Mouse (Mus musculus): Measurements from ENCODE around the gene Lrfn1.
"Not testable (repeated sequence)": the region's sequence is repeated elsewhere in the genome, so short reads cannot be mapped to it uniquely, and the experiment has no call there.

Lrfn1 gene

DNA sequence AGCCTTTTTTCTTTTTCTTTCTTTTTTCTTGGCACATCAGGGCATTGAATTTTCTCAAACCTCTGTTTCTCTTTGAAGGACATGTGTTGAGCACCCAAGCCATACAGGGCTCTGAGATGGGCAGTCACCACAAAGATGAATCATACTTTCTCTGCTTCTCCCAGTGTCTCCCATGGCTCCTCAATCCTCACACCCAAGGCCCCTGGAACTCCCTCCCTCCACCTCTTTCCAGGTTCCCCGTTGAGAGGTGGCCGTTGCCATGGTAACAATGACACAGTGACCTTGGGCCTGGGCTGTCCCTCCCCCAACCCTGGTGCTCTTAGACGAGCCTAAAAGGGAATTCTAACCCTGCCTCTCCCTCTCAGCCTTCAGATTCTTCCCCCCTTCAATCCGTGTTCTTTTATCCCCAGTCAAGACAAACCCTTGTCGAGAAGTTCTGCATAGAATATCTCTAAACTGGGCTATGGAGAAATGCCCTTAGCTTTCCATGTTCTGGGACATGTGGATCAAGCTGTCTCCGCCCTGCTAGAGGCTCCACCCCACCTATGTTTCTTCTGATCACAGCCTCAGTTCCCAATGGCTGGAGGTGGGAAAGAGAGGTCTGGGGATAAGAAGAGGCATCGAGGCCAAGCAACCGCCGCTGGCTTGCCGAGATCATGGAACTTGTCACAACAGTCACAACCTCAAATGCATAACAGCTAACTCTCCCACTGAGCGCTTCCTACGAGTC is 4.5 kb upstream of the Lrfn1 start:
- no peak for DNase-seq (ENCODE audit: low spot score)

DNA sequence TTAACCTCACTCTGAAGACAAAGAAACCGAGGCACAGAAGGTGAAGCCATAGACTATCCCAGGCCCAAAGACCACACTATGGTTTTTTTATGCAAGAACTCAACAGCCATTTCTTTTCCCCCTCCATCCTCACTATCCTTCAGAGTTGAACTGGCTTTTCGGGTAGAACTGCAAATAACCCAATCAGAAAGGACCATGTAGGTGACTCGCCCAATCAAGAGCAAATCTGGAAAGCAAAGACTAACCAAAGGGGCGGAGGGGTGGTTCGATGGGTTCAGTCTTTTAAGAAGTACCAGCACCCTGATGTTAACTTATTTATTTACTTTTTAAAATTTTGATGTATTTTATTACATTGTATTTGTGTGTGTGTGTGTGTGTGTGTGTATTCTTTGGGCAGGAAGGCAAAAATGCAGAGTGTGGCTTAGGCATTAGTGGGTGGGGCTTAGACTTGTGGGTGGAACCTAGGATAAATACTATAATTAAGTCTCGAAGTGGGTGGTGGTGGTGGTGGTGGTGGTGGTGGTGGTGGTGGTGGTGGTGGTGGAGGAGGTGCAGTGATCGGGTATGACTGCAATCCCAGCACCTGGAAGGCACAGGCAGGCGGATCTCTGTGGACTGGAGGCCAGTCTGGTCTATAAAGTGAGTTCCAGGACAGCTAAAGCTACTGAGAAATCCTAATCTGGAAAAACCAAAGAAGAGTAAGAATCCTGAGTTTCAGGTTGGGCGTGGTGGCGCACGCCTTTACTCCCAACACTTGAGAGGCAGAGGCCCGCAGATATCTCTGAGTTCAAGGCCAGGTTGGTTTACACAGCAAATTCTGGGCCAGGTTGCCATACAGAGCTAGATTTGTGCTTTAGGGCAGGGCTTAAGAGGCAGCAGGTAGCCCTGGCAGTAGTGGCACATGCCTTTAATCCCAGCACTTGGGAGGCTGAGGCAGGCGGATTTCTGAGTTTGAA is 3.6 kb upstream of the Lrfn1 start:
- DNase-seq (ENCODE audit: low spot score), result no peak

DNA sequence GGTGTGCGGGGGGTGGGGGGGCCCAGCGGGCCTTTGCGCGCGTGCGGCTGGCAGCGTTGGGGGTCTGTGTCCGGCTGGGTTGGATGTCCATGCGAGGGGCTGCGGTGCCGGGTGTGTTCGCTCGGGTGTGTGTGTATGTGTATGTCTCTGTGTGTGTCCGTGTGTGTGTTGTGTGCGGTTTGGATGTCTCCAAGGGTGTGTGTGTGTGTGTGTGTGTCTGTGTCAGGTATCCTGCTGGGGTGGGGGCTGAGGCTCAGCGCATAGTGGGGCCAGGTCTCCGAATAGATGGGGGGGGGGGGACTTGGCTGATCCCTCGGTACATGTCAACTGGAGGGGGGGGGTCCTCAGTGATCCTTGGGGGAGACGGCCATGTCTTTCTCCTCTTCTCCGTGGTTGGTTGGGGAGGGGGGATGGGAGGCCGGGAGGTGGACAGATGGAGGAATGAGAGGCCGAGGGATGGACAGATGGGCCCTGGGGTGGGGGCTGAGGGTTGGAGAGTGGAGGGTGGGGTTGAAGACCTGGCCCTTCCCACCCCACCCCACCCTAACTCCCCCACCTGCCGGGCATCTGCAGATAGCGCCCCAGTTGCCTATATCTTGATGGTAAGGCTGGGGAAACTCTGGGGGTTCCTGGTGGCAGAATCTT is 703 bp downstream of the Lrfn1 start:
- no peak for DNase-seq (ENCODE audit: low spot score)

DNA sequence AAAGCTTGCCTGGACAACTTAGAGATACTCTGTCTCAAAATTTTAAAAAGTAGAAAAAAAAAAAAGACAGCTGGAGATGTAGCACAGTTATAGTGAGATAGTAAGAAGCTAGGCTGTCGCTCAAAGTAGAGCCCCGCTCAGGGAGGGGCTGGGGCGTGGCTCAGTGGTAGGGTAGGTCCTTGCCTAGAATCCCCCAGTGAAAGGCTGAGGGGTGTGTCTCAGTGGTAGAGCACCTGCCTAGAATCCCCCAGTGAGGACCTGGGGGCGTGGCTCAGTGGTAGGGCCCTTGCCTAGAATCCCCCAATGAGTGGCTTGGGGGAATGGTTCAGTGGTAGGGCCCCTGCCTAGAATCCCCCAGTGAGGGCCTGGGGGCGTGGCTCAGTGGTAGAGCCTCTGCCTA is 8.6 kb downstream of the Lrfn1 start:
- no peak for DNase-seq (ENCODE audit: low spot score)

DNA sequence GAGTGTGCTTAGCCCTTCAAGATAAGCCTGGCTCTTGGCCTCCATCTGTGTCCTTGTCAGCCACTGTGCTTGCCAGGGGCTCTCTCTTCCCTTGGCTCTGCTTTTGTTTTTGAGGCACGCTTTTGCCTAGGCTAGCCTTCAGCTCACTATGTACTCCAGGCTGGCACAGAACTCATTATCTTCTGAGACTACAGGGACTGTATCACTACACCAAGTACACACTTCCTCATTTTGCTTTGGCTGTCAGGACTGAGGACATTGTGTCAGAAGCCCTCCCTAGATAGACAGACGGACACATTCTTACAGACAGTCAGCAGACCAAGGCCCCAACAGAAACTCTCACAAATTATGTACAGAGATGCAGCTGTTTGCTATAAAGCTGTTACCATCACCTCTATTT is 11.0 kb downstream of the Lrfn1 start:
- no peak for DNase-seq (ENCODE audit: low spot score)

DNA sequence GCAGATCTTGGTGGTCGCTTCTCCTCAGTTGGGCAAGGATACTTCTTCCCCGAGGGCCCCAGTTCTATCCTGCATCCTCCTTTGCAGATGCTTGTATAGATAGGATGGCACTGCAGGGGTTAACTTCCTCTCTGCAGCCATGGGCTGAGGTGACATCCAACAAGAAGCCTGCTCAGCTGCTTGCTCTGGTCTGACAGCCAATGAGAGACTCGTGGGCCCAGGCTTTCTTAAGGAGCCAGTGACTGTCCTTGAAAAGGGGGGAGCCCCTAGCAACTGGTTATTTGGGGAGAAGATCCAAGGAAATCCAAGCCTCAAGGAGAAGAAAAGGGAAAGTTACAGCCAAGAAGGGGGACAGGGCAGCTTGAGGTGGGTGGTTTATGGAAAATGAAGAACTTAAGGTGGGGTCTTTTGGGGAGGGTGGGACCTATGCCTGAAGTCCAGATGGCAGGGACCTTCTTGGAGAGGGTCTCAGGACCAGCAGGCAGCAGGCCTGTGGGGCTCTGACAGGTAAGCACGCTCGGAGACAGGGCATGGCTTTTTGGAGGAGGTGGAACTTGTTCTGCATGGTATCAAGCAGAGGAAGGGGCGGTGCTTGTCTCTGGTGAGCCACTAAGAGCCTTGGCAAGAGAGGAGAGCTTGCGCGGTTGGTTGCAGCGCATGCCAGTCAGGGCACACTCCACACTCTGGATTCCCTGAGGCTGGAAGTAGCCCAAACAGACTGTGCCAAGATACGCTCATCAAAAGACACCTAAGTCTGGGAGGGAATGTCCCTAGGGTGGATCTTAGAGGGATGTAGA is 12.8 kb downstream of the Lrfn1 start:
- DNase-seq (ENCODE audit: low spot score), result no peak

DNA sequence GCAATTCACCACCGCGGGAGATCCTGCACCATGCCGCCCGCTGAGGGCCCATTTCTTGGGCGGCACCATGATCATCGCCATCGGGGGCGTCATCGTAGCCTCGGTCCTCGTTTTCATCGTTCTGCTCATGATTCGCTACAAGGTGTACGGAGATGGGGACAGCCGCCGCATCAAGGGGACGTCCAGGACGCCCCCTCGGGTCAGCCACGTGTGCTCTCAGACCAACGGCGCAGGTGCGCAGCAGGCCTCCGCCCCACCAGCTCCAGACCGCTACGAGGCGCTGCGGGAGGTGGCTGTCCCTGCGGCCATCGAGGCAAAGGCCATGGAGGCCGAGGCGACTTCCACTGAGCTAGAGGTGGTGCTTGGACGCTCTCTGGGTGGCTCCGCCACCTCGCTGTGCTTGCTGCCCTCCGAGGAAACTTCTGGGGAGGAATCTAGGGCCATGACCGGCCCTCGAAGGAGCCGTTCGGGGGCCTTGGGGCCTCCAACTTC is 15.0 kb downstream of the Lrfn1 start:
- DNase-seq (ENCODE audit: low spot score), result no peak

DNA sequence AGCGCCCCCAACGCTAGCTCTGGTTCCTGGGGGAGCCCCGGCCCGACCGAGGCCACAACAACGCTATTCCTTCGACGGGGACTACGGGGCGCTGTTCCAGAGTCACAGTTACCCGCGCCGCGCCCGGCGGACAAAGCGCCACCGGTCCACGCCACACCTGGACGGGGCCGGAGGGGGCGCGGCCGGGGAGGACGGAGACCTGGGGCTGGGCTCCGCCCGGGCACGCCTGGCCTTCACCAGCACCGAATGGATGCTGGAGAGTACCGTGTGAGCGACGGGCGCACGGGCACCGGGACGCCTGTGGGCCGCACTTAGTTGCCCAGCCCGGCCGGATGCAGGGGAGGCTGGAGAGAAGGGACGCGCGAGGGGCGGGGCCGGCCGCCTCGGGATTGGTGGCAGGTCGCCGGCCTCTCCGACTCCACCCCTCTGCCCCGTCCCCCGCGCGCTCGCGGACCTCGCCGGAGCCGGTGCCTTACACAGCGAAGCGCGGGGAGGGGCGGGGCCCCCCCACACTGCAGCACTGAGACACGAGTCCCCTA is 15.5 kb downstream of the Lrfn1 start:
- no peak for DNase-seq (ENCODE audit: low spot score)

DNA sequence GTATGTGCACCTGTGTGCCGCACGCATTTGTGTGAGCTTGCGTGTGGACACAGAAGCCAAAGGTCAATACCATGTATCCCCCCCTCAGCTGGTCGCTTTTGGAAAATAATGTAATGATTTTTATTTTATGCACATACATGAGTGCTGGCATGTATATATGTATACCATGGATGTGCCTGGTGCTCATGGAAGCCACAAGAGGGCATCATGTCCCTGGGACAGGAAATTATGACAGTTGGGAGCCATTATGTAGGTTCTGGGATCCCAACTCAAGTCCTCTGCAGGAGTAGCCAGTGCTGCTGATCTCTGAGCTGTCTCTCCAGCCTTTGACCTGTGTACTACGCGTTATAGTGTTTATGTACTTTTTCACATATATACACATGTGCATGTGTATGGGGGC is 24.4 kb downstream of the Lrfn1 start:
- DNase-seq (ENCODE audit: low spot score), result no peak

DNA sequence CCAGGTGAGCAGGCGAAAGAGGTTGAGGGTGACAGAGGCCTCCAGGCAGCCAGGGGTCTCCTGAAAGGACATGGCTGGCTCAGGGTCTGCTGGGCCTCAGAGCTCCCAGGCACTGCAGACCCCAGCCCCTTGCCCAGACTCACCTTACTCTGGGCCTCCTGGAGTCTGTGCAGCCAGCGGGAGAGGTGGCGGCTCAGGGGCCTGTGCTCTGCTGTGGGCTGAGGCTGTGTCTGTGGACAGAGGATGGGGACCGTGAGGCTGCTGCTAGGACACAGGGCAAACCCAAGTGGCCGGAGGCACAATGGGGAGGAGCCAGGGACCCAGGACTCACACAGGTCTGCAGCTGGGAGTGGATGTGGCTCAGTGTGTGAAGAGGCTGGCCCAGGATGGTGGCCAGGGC is 25.6 kb downstream of the Lrfn1 start:
- no peak for DNase-seq (ENCODE audit: low spot score)

DNA sequence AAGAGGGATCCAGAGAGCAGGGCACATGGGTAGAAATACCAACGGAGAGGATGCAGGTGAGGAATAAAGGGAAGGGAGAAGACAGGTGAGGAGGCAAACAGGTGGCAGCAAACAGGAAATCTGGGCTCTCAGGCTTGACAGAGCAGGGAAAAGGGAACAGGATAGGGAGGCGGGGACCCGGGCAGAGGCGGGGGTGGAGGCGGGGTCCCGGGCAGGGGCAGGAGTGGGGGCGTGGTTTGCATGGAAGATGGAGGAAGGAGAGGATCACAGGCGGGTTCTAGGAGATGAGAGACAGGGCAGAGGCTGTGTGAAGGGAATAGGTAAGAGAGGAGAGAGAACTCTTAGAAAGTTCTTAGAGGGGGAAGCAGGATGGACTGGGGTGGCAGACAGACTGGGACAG is 27.1 kb downstream of the Lrfn1 start:
- DNase-seq (ENCODE audit: low spot score), result no peak

DNA sequence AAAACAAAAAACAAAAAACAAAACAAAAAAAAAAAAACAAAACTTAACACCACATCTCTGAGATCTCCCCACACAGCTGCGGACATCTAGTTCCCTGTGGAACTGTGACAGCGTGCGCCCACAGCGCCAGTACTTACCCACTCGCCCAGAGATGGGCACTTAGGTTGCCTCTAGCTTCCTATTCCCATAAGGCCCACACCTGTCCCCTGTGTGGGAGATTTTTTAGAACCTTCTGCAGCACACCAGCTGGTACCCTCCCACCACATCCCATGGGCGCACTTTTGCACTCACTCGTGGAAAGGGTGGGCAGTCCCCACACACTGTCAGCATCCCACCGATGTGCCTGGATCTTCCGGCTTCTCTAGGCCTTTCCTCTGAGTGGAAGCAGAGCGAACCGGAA is 31.1 kb downstream of the Lrfn1 start:
- DNase-seq (ENCODE audit: low spot score), result no peak

DNA sequence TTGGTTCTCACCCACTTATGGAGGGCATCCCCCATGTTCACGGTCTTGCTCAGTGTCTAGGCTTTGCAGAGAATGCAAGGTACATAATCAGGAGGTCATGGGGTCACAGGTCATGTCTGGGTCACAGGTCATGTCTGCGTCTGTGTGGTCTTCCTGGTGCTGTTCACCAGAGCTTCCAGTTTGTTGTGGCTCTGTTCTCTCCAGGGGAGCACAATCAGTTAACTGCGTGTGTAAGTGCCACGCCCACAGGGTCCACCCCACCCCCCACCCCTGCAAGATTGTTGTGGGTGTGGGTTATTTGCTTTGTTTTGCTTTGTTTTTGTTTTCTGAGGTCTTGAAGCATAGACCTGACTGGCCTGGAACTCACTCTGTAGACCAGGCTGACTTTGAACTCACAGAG is 32.4 kb downstream of the Lrfn1 start:
- DNase-seq (ENCODE audit: low spot score), result no peak

DNA sequence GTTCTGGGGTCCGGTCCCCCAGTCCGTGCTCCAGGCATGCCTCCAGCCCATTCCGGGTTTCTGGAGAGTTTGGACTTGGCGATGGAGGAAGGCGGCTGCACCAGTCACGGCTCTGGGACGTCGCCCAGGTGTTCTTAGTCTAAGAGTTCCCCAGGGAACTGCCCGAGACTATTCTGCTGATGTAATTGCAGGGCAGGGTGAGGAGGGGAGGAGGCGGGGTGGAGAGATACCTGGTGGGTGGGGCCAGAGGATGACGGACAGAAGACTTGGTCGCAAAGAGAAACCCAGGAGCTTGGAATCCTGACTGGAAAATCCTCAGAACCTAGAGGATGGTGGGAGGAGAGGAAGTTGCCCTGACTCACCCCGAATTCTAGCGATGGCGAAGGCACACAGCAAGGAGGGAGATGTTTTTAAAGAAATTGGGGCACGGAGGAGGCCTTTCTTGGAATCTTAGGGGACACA is 36.3 kb downstream of the Lrfn1 start:
- no peak for DNase-seq (ENCODE audit: low spot score)

DNA sequence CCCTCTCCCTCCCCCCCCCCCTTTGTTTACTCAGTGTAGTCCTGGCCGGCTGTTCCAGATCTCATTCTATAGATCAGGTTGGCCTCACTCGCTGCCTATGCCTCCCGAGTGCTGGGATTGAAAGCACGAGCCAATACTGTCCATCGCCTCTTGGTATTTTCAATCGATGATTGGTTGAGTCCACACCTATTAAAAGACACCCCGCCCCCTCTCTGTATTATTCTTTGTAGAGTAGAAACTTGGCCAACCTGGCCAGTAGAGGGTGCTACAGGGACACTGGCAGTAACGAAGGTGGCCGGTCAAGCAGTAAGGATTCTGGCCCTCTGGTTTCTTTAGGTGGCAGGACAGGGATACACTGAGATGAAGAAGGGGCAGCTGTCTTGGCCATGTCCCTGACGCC is 38.6 kb downstream of the Lrfn1 start:
- DNase-seq (ENCODE audit: low spot score), result peak; percentile 41

DNA sequence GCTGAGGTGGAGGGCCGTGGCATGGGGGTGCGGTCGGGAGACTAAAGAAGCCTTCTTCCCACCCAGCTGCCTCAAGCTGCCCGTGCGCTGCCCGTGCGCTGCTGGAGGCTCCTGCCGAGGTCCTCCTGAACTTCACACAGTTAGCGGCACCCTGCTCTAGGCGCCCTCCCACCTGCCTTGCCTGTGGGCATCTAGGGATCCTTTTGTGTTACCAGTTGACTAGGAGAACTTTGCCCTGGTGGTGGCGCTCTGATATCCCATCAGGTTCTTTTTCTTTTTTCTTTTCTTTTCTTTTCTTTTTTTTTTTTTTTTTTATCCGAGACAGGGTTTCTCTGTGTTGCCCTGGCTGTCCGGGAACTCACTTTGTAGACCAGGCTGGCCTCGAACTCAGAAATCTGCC is 39.1 kb downstream of the Lrfn1 start:
- peak; percentile 2 for DNase-seq (ENCODE audit: low spot score)

DNA sequence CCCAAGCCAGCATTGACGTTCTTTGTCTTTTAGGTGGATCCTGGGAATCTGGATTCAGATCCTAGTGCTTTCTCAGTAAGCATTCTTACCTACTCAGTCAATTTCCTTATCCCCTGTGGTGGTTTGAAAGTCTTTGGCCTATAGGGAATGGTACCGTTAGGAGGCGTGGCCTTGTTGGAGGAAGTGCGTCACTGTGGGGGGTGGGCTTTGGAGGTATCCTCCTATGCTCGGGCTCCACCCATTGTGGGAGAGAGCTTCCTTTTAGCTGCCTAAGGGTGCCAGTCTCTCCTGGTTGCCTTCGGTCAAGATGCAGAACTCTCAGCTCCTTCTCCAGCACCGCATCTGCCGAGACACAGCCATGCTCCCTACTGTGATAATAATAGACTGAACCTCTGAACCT is 40.5 kb downstream of the Lrfn1 start:
- no peak for DNase-seq (ENCODE audit: low spot score)

DNA sequence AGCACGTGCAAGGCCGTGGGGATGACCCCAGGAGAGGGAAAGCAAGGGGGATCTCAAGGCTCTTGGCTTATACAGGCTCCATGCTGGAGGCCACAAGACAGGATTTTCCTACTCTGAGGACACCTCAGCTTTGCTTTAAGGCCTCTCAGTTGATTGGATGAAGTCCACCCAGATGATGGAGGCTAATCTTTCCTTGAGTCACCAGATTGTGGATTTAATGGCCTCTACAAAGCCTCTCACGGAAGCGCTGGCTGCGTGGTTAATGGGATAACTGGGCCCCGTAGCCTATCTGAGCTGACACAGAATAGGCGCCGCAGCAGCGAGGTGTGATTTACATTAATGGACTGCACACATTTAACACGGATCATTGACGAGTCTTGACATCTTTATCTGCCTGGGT is 43.6 kb downstream of the Lrfn1 start:
- DNase-seq (ENCODE audit: low spot score), result no peak

DNA sequence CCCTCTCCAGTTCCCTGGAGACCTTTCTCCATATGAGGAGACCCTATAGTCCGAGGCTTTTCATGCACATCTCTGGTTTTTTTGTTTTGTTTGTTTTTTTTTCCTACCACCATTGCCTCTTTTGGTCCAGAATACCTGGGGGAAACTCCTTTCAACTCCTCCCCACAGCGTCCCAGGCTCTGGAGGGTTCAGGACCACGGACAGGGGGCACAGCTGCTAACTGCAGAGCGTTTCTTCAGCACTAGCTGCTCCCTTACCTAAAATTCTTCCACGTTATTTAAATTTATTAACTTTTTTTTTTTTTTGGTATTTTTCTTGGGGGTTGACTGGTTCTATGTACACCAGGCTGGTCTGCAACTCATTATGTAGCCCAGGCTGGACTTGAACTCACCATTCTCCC is 53.8 kb downstream of the Lrfn1 start:
- no peak for DNase-seq (ENCODE audit: low spot score)

DNA sequence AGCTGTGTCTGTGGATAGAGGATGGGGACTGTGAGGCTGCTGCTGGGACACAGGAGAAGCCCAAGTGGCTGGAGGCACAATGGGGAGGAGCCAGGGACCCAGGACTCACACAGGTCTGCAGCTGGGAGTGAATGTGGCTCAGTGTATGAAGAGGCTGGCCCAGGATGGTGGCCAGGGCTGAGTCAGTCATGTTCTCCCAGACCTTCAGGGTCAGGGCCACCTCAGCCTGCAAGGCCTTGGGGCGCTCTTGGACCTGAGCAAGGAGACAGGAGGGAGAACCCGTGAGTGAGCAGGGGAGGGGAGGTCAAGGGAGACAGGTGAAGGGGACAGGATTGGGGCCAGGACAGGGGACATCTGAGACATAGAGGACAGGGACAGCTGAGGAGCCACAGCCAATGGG is 57.3 kb downstream of the Lrfn1 start:
- DNase-seq (ENCODE audit: low spot score), result not testable (repeated sequence)

DNA sequence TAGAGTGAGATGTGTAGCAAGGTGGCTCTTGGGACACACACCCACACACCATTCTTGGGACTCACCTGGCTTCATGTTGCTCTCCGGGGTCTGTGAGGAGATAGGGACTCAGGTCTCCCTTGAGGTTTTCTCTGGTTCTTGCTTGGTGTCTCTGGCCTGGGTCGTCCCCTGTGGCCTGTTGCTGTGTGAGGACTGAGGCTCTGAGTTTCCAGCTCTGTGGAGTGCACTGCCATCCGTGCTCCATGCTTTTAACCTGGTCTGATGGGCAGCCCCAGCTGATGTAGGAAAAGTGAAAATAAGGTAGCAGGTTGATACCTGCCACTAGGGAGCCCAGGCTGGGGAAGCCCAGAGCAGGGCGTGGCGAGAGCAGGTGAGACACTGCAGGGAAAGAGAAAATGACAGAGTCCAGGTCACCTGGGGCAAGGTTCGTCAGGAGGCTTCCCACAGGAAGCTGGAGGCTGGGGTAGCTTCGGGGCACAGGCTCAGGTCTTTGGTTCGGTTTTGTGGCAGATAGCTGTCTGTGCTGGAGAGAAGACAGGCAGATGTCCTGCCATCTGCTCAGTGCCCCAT is 58.7 kb downstream of the Lrfn1 start, which contains the start of gene Ifnl2:
Ifnl2 (minus strand) TSS at position 51 of the 570 bp plus-strand sequence.
- not testable (repeated sequence) for DNase-seq (ENCODE audit: low spot score)
